Mouse (Mus musculus) ES-E14 (cell line): ENCODE measurements around the gene Tmem229b. TPM values are rescaled to one million over a fixed set of nuclear protein-coding genes. Genes with fewer than 3 reads are reported as not detected.

Experiments
- DNase-seq: peaks from one replicate; pipeline ENCODE4 v3.0.0-alpha.2; 2013; ENCODE audit warnings: low read depth, low spot score
- H3K27ac ChIP-seq: 2 replicates; pipeline ENCODE4 v1.5.1; 2012; ENCODE audit warnings: low read depth, mild to moderate bottlenecking, low read length, moderate library complexity, mixed read lengths; ENCODE audit not compliant: poor library complexity, insufficient read depth, severe bottlenecking
- H3K36me3 ChIP-seq: 2 replicates; pipeline ENCODE4 v1.6.1; 2012; ENCODE audit warnings: mild to moderate bottlenecking, low read length, moderate library complexity, mixed read lengths; ENCODE audit not compliant: control insufficient read depth, poor library complexity, insufficient read depth, severe bottlenecking
- H3K4me1 ChIP-seq, 2 experiments: fragments of 150-350 bp in 1 of 2; sonication (generic) in 1 of 2; 2 replicates each; pipeline ENCODE4 v1.6.1; 2012; ENCODE audit warnings: low read length in 2 of 2, mild to moderate bottlenecking in 1 of 2, mixed read lengths in 1 of 2; ENCODE audit not compliant: control insufficient read depth in 2 of 2, insufficient read depth in 2 of 2, poor library complexity in 1 of 2
- H3K4me3 ChIP-seq, 2 experiments: fragments of 150-350 bp in 1 of 2; sonication (generic) in 1 of 2; 2 replicates each; pipeline ENCODE4 v1.5.1; 2012; ENCODE audit warnings: low read length in 2 of 2, low read depth in 1 of 2, mild to moderate bottlenecking in 1 of 2, mixed read lengths in 1 of 2; ENCODE audit not compliant: insufficient read depth in 1 of 2, poor library complexity in 1 of 2, severe bottlenecking in 1 of 2
- H3K9ac ChIP-seq: 2 replicates; pipeline ENCODE4 v1.6.1; 2012; ENCODE audit warnings: low read depth, mild to moderate bottlenecking, low read length, mixed read lengths; ENCODE audit not compliant: poor library complexity, insufficient read depth, severe bottlenecking
- H3K9me3 ChIP-seq: fragments of 150-350 bp; sonication (generic); 2 replicates; pipeline ENCODE4 v1.6.1; 2012; ENCODE audit warnings: low read depth, mild to moderate bottlenecking, low read length; ENCODE audit not compliant: control insufficient read depth, insufficient read depth
- CHD2 ChIP-seq: IDR thresholded peaks from 2 replicates; pipeline ENCODE4 v1.6.1; 2014; ENCODE audit warnings: mild to moderate bottlenecking, low read depth, low read length, inconsistent platforms
- HCFC1 ChIP-seq: IDR thresholded peaks from 2 replicates; pipeline ENCODE4 v1.6.1; 2012; ENCODE audit warnings: low read length, inconsistent platforms, borderline replicate concordance; ENCODE audit not compliant: insufficient read depth
- MAFK ChIP-seq: IDR thresholded peaks from 2 replicates; pipeline ENCODE4 v1.6.1; 2014; ENCODE audit warnings: mild to moderate bottlenecking, low read depth, low read length, inconsistent platforms; ENCODE audit not compliant: insufficient read depth
- ZC3H11A ChIP-seq: IDR thresholded peaks from 2 replicates; pipeline ENCODE4 v1.6.1; 2012; ENCODE audit warnings: low read depth, mild to moderate bottlenecking, inconsistent platforms, low read length, borderline replicate concordance
- ZNF384 ChIP-seq: IDR thresholded peaks from 2 replicates; pipeline ENCODE4 v1.6.1; 2012; ENCODE audit warnings: low read depth, low read length, inconsistent platforms
- in situ Hi-C, 2 experiments: fragments of 600-800 bp; cut with MboI; formaldehyde crosslinking; loops; one replicate each; pipeline ENCODE4 v1.15.1; 2025; ENCODE audit warnings: low sequenced_read_pairs in 2 of 2, inconsistent platforms in 1 of 2; ENCODE audit not compliant: unreplicated experiment in 2 of 2
- total RNA-seq: library from RNA; depleted of rRNA; stranded (reverse); fragments of 300-350 nt; gene quantifications from 2 replicates; pipeline ENCODE4 v1.2.3, GENCODE M21; 2012

Gene Tmem229b
- total RNA-seq, 1 experiment = 6.1 TPM

- in situ Hi-C loops = no loop called here
- no peaks in the 10 kb centered on the region for H3K36me3 ChIP-seq
- H3K9ac ChIP-seq = no peak overlapping the region
- H3K9me3 ChIP-seq = no peaks in the 10 kb centered on the region
- TF ChIP-seq MAFK = no peak
- no peak for TF ChIP-seq ZC3H11A
- no peak for TF ChIP-seq CHD2
- TF ChIP-seq HCFC1 = no peak
- no peak for TF ChIP-seq ZNF384
- H3K27ac ChIP-seq = no peak overlapping the region
- no peak for DNase-seq
- no peaks in the 10 kb centered on the region for H3K4me1 ChIP-seq
- H3K4me3 ChIP-seq = no peak overlapping the region
Observed at GRCm38 (mm10) chr12:78981131-78981530, 26.3 kb downstream of the Tmem229b start.

GRCm38 (mm10) chr12:78980683-78981091 is 26.7 kb downstream of the Tmem229b start:
- H3K36me3 ChIP-seq = no peaks in the 10 kb centered on the region
- DNase-seq = no peak
- H3K9me3 ChIP-seq = no peaks in the 10 kb centered on the region
- H3K27ac ChIP-seq = no peak overlapping the region
- in situ Hi-C loops = no loop called here
- no peaks in the 10 kb centered on the region for H3K4me1 ChIP-seq
- no peak overlapping the region for H3K4me3 ChIP-seq
- H3K9ac ChIP-seq = no peak overlapping the region
- TF ChIP-seq ZNF384 (no peak), HCFC1 (no peak), MAFK (no peak), CHD2 (no peak), ZC3H11A (no peak)

GRCm38 (mm10) chr12:78977552-78977951 is 29.9 kb downstream of the Tmem229b start:
- Histone ChIP-seq H3K27ac (no peak overlapping the region), H3K4me1 (no peaks in the 10 kb centered on the region), H3K4me3 (no peak overlapping the region), H3K36me3 (no peaks in the 10 kb centered on the region), H3K9ac (no peak overlapping the region), H3K9me3 (no peaks in the 10 kb centered on the region)
- in situ Hi-C loops = no loop called here
- no peak for TF ChIP-seq ZNF384
- TF ChIP-seq CHD2 = no peak
- TF ChIP-seq HCFC1 = no peak
- no peak for TF ChIP-seq ZC3H11A
- no peak for TF ChIP-seq MAFK
- DNase-seq = no peak

GRCm38 (mm10) chr12:78977078-78977477 is 30.3 kb downstream of the Tmem229b start:
- TF ChIP-seq ZC3H11A (no peak), HCFC1 (no peak), ZNF384 (no peak), CHD2 (no peak), MAFK (no peak)
- Histone ChIP-seq H3K4me3 (no peak overlapping the region), H3K27ac (no peak overlapping the region), H3K9me3 (no peaks in the 10 kb centered on the region), H3K36me3 (no peaks in the 10 kb centered on the region), H3K4me1 (peaks cover 0 to 2% of the 10 kb centered on the region in 2 experiments; a peak in 1 of 4 replicates), H3K9ac (no peak overlapping the region)
- no peak for DNase-seq
- in situ Hi-C loops = no loop called here

- no peak for DNase-seq
- H3K27ac ChIP-seq = no peak overlapping the region
- no peak overlapping the region for H3K4me3 ChIP-seq
- TF ChIP-seq ZNF384 = no peak
- no peak for TF ChIP-seq CHD2
- TF ChIP-seq MAFK = no peak
- no peak for TF ChIP-seq ZC3H11A
- TF ChIP-seq HCFC1 = no peak
- in situ Hi-C loops = no loop called here
- no peaks in the 10 kb centered on the region for H3K36me3 ChIP-seq
- no peaks in the 10 kb centered on the region for H3K9me3 ChIP-seq
- peaks cover 2 to 7% of the 10 kb centered on the region in 2 experiments; a peak in 1 of 4 replicates for H3K4me1 ChIP-seq
- no peak overlapping the region for H3K9ac ChIP-seq
Observed at GRCm38 (mm10) chr12:78975836-78976235, 31.6 kb downstream of the Tmem229b start.
